Mouse (Mus musculus) adrenal gland, adult 2 months (tissue): ENCODE measurements around the gene Gsn. TPM values are rescaled to one million over a fixed set of nuclear protein-coding genes. Genes with fewer than 3 reads are reported as not detected.

ENCODE experiments used
- DNase-seq: peaks from one replicate; pipeline ENCODE4 v3.0.0; 2021
- polyA plus RNA-seq: library from polyadenylated mRNA; depleted of rRNA; stranded (reverse); fragments of >200 nt; gene quantifications from 2 replicates; pipeline ENCODE4 v1.2.3, GENCODE M21; 2012
- total RNA-seq, 2 experiments: library from RNA; stranded (reverse); gene quantifications; 2 replicates each; pipeline ENCODE4 v1.2.3; 2021

Gene Gsn
- total and polyA plus RNA-seq, 3 experiments = 335 to 1,033 (median 607) TPM

- no peak for DNase-seq
Measured at GRCm38 (mm10) chr2:35253751-35254150, 2.4 kb upstream of the Gsn start.

- no peak for DNase-seq
Measured at GRCm38 (mm10) chr2:35255004-35255403, 1.2 kb upstream of the Gsn start.

- no peak for DNase-seq
Measured at GRCm38 (mm10) chr2:35255462-35255861, 718 bp upstream of the Gsn start.

GRCm38 (mm10) chr2:35256932-35257331 lies 752 bp downstream of the Gsn start:
- DNase-seq = no peak

DNA sequence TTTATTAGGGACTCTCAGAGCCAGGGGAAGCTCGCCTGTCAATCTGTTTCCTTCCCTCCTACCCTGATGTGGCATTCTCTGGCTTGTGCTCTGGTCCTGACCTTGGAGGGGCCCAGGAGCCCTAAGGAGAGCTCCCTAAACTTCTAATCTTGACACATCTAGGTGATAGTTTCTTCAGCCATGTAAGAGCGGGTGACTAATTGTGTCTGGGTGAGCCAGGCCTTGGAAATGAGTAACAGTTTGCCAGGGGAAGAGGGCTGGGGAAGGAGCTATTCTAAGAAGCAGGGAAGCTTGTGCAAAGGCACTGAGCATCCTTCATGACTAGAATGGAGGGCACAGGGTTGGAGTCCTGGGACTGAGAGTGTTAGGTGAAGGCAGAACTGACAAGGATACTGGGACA lies 1.7 kb downstream of the Gsn start:
- DNase-seq = no peak

GRCm38 (mm10) chr2:35258590-35258989 lies 2.4 kb downstream of the Gsn start:
- DNase-seq = no peak

GRCm38 (mm10) chr2:35259338-35260080 lies 3.3 kb downstream of the Gsn start:
- peak; percentile 61 for DNase-seq

GRCm38 (mm10) chr2:35260291-35260690 lies 4.1 kb downstream of the Gsn start:
- no peak for DNase-seq

- DNase-seq = no peak
Measured at GRCm38 (mm10) chr2:35264095-35264494, 7.9 kb downstream of the Gsn start.

DNA sequence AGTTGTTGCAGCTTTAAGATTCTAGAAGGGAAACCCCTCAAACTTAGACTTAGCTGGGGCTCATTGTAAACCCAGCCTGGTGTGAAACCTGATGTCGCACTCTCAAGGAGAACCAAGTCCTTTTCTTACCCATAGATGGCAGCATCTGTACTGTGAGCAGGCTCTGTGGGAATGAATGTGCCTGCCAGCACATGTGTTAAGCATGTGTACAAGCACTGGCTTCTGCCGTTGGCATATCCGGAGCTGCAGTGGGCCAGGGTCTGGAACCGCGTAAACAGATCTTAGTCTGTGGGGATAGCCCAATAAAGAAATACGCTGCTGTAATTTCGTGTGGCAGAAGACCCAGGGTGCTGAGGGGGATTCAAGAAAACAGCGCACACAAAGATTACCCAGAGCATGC lies 9.1 kb downstream of the Gsn start:
- DNase-seq = peak; percentile 47

GRCm38 (mm10) chr2:35265775-35266174 lies 9.6 kb downstream of the Gsn start:
- no peak for DNase-seq

DNA sequence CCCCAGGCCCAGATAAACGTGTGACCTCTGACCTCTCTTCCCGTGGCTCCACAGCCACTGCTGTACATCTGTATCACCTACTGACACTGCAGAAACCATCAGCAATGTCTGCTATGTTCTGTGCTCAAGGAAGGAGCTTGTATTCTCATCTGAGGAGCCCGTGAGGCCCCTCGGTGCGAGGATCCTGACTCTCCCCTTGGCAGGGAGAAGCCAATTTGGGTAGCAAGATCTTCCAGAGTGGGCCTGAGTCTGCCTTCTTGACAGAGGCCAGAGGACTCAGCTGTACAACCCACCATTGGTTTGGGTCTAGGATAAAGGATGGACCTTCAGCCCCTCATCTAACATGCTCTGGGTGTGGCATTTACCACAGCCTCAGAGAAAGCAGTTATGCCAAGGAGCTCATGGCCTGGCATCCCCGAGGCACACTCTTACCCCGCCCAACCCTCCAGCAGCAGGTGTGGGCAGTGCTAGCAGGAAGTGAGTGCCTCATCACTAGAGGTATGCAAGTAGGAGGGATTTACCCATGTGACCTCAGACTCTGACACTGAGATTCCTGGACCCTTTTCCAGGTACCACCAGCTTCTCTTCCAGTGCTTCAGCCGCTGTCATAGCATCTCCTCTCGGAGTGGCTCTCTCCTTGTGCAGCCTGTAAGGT lies 10.2 kb downstream of the Gsn start:
- no peak for DNase-seq

DNA sequence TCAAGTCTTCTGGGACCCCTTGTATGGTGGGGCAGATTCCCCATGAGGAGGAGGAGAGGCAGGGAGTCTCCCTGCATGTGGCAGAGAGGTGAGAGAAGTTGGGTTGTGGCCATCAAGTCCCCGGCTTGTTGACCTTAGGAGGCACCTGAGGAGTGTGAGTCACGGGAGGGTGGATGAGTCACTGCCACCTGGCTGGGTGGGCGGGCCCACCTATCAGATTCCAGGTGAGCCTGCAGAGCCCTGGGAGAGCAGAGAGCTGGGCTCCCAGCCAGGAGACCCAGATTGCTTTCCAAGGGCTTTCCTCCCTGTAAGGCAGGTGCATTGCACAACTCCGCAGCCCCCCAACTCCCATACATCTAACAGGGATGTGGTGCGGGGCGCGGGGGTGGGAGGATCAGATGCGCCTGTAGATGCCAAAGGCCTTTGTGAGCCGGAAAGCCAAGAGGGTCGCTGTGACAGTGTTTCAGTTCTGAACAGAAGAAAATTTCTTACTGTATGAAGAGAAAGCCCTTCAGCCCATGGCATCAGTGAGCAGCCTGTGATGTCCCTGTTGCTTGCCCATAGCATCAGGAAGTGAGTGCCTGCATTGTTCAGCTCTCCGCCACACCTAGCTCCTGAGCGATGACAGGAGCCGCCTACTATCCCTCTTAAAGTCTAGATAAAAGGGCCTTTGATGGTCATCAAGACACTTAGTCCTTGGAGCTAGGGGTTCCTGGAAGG lies 11.1 kb downstream of the Gsn start:
- no peak for DNase-seq

DNA sequence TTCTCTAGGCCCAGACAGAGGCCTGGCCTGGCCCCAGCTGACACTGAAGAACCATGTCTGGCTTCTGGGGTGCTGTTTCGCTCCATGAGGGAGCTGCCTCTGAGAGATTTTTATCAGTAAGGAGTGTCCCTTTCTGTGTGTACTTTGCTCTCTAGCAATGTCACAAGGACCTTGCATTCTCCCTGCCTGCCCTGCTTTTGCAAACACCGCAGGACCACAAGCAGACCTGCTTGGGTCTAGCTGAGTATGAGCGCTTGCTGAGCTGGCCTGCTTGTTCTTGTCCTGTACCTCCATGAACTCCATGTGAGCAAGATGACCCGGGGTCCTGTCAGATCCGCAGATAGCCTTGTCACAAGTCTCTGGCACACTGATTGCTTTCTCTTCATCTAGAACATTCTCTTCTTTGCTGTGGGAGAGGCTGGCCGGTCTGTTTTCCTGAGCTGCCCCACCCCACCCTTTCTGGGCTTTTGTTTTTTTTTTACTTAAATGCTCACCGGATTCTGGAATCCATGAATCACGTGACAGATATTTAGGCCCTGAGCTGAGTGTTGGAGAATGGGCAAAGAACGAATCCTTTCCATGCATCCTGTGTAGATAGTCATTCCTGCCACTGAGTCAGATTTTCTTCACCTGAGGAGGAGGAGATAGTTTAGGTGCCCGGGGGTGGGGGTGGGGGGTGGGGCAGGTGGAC lies 11.8 kb downstream of the Gsn start:
- no peak for DNase-seq

- peak; percentile 57 for DNase-seq
Measured at GRCm38 (mm10) chr2:35269136-35269535, 13.0 kb downstream of the Gsn start.

- DNase-seq = no peak
Measured at GRCm38 (mm10) chr2:35269716-35270260, 13.6 kb downstream of the Gsn start.

- peak; percentile 64 for DNase-seq
Measured at GRCm38 (mm10) chr2:35270531-35270984, 14.4 kb downstream of the Gsn start.

DNA sequence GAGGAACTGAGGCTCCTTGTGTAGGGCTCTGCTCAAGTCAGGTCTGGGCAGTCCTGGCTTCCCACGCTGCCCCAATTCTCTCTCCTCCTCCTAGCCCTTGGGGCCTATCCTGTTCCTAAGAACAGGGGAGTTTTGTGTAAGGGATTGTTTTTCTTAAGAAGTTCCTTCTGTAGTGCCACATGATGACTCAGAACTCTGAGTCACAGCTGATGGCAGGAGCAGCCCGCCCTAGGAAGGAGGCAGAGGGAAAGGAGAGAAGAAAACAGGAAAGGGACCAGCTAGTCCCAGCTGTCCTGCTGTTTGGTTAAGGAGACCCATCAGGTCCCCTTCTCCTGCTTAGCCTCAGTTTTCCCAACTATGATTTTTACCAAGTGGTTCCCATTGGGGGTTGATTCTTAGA lies 15.6 kb downstream of the Gsn start:
- DNase-seq = peak; percentile 74

DNA sequence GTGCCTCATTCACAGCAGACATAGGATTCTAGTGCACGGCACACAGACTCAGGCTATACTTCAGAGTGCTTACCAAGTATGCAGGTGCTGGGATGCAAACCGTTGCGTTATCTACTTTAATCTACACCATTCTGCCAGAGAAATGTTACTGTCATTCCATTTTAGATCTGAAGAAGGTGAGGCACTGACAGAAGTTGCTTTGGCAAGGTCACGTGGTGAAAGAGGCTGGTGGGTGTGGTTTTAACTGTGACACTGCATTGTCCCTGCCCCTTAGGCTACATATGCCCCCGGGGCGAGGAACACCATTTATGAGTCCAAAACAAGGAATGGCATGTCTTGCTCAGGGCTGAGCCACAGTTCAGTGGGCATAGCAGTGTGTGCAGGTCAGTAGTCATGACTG lies 16.7 kb downstream of the Gsn start:
- DNase-seq = no peak

DNA sequence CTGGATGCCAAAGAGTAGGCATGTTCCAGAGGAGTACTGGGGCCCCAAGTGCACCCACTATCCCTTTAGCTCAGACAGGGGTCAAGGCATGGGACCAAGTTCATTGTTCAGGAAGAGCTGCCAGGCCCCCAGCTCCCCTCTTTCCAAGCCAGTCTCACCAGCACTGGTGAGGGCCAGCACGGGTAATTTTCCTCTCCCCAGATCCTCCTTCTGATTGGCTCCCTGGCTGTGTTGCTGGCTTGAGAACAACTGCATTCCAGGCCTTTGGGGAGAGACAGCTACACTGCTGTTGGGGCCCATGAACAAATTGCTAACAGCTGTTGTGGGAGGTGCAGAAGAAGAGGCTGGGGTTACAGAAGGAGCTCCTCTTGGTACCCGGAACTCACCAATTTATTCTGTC lies 17.4 kb downstream of the Gsn start:
- peak; percentile 65 for DNase-seq

- DNase-seq = peak; percentile 68
Measured at GRCm38 (mm10) chr2:35277686-35278085, 21.5 kb downstream of the Gsn start.
